Mouse (Mus musculus): ENCODE measurements at regions not wholly inside any gene's neighbourhood (a gene's known extent, or its start where the extent isn't known, plus 50 kb on each side); places are given as distances from the start of the nearest gene placed in this dataset.
"Not testable (repeated sequence)": the region's sequence is repeated elsewhere in the genome, so short reads cannot be mapped to it uniquely, and the experiment has no call there.

GRCm38 (mm10) chr10:6262029-6262428 is 339.8 kb upstream of the Rgs17 start:
- no peak for DNase-seq (ENCODE audit: low spot score in 2 of 2)

GRCm38 (mm10) chr10:6265662-6266061 is 343.5 kb upstream of the Rgs17 start:
- no peak for DNase-seq (ENCODE audit: low spot score in 2 of 2)

GRCm38 (mm10) chr10:6291388-6291787 is 369.2 kb upstream of the Rgs17 start:
- no peak for DNase-seq (ENCODE audit: low spot score in 2 of 2)

- DNase-seq (ENCODE audit: low spot score in 2 of 2): no peak
Measured at GRCm38 (mm10) chr10:6296621-6297020, 374.4 kb upstream of the Rgs17 start.

GRCm38 (mm10) chr10:6297796-6298195 is 375.6 kb upstream of the Rgs17 start:
- no peak for DNase-seq (ENCODE audit: low spot score in 2 of 2)

- no peak for DNase-seq (ENCODE audit: low spot score in 2 of 2)
Measured at GRCm38 (mm10) chr10:6298682-6299081, 376.5 kb upstream of the Rgs17 start.

GRCm38 (mm10) chr10:6301514-6301913 is 379.3 kb upstream of the Rgs17 start:
- DNase-seq (ENCODE audit: low spot score in 2 of 2): no peak

- no peak for DNase-seq (ENCODE audit: low spot score in 2 of 2)
Measured at GRCm38 (mm10) chr10:6309351-6309750, 387.2 kb upstream of the Rgs17 start.

GRCm38 (mm10) chr10:6341572-6341971 is 416.7 kb upstream of the Oprm1 start:
- DNase-seq (ENCODE audit: low spot score in 2 of 2): no peak

- DNase-seq (ENCODE audit: low spot score in 2 of 2): not testable (repeated sequence)
Measured at GRCm38 (mm10) chr10:6349216-6349615, 409.1 kb upstream of the Oprm1 start.

- DNase-seq (ENCODE audit: low spot score in 2 of 2): no peak
Measured at GRCm38 (mm10) chr10:6366182-6366581, 392.1 kb upstream of the Oprm1 start.

GRCm38 (mm10) chr10:6371666-6372065 is 386.6 kb upstream of the Oprm1 start:
- no peak for DNase-seq (ENCODE audit: low spot score in 2 of 2)

- peak in 1 of 2 experiments; percentile 2 for DNase-seq (ENCODE audit: low spot score in 2 of 2)
Measured at GRCm38 (mm10) chr10:6417336-6418105, 340.8 kb upstream of the Oprm1 start.

- not testable (repeated sequence) for DNase-seq (ENCODE audit: low spot score in 2 of 2)
Measured at GRCm38 (mm10) chr10:6418234-6418633, 340.1 kb upstream of the Oprm1 start.

GRCm38 (mm10) chr10:6465824-6466223 is 292.5 kb upstream of the Oprm1 start:
- no peak for DNase-seq (ENCODE audit: low spot score in 2 of 2)

GRCm38 (mm10) chr10:6480350-6480749 is 278.0 kb upstream of the Oprm1 start:
- DNase-seq (ENCODE audit: low spot score in 2 of 2): no peak

GRCm38 (mm10) chr10:6488605-6489004 is 269.7 kb upstream of the Oprm1 start:
- no peak for DNase-seq (ENCODE audit: low spot score in 2 of 2)

GRCm38 (mm10) chr10:6492694-6493093 is 265.6 kb upstream of the Oprm1 start:
- no peak for DNase-seq (ENCODE audit: low spot score in 2 of 2)

GRCm38 (mm10) chr10:6495081-6495480 is 263.2 kb upstream of the Oprm1 start:
- no peak for DNase-seq (ENCODE audit: low spot score in 2 of 2)

GRCm38 (mm10) chr10:6514269-6514668 is 244.0 kb upstream of the Oprm1 start:
- DNase-seq (ENCODE audit: low spot score in 2 of 2): no peak

GRCm38 (mm10) chr10:6562516-6562915 is 195.8 kb upstream of the Oprm1 start:
- no peak for DNase-seq (ENCODE audit: low spot score in 2 of 2)

- DNase-seq (ENCODE audit: low spot score in 2 of 2): no peak
Measured at GRCm38 (mm10) chr10:6578616-6579015, 179.7 kb upstream of the Oprm1 start.

- not testable (repeated sequence) for DNase-seq (ENCODE audit: low spot score in 2 of 2)
Measured at GRCm38 (mm10) chr10:6585821-6586220, 172.5 kb upstream of the Oprm1 start.

GRCm38 (mm10) chr10:6590211-6590610 is 168.1 kb upstream of the Oprm1 start:
- no peak for DNase-seq (ENCODE audit: low spot score in 2 of 2)
